Mouse (Mus musculus): ENCODE measurements around the gene Slc7a11. TPM values are rescaled to one million over a fixed set of nuclear protein-coding genes. Genes with fewer than 3 reads are reported as not detected.

Slc7a11 gene
- polyA plus RNA-seq, 2 experiments: 2.6 to 5.8 TPM

GRCm38 (mm10) chr3:50269680-50270079 is 173.7 kb downstream of the Slc7a11 start:
- no peak overlapping the region for H3K4me3 ChIP-seq (replicated peaks; ENCODE audit: low read length)
- no peak overlapping the region for H3K4me2 ChIP-seq (replicated peaks; ENCODE audit: low read depth, low read length, severe bottlenecking)
- H3K36me3 ChIP-seq (ENCODE audit: control insufficient read depth, insufficient read depth, low read length): no peaks in the 10 kb centered on the region
- WGBS: 85% methylated on average over 4 of the region's 4 CpGs
- H3K4me1 ChIP-seq (ENCODE audit: control insufficient read depth, insufficient read depth, low read length): no peaks in the 10 kb centered on the region
- DNase-seq (ENCODE audit: low spot score) (no peak), ATAC-seq (ENCODE audit: low FRiP score, low read depth) (no peak)
- no peak overlapping the region for H3K27ac ChIP-seq (replicated peaks; ENCODE audit: low read depth, low read length)
- TF ChIP-seq POLR2A (IDR thresholded peaks at IDR 0.05; ENCODE audit: borderline replicate concordance, extremely low read depth, insufficient read depth, insufficient read length): no peak
- no peaks in the 10 kb centered on the region for H3K27me3 ChIP-seq (ENCODE audit: control insufficient read depth, insufficient read depth, low read length)
- H3K9me3 ChIP-seq (ENCODE audit: control insufficient read depth, low read length): no peaks in the 10 kb centered on the region
- no peak overlapping the region for H3K9ac ChIP-seq (ENCODE audit: low read depth, low read length, severe bottlenecking)

GRCm38 (mm10) chr3:50262547-50263087 is 180.8 kb downstream of the Slc7a11 start:
- WGBS: 52% methylated on average over 2 of the region's 2 CpGs

GRCm38 (mm10) chr3:50262066-50262465 is 181.3 kb downstream of the Slc7a11 start:
- H3K9ac ChIP-seq (ENCODE audit: low read depth, low read length, severe bottlenecking): no peak overlapping the region
- TF ChIP-seq POLR2A (IDR thresholded peaks at IDR 0.05; ENCODE audit: borderline replicate concordance, extremely low read depth, insufficient read depth, insufficient read length): no peak
- H3K36me3 ChIP-seq (ENCODE audit: control insufficient read depth, insufficient read depth, low read length): no peaks in the 10 kb centered on the region
- DNase-seq (ENCODE audit: low spot score) (no peak), ATAC-seq (ENCODE audit: low FRiP score, low read depth) (no peak)
- no peak overlapping the region for H3K4me2 ChIP-seq (replicated peaks; ENCODE audit: low read depth, low read length, severe bottlenecking)
- H3K27ac ChIP-seq (replicated peaks; ENCODE audit: low read depth, low read length): no peak overlapping the region
- no peak overlapping the region for H3K4me3 ChIP-seq (replicated peaks; ENCODE audit: low read length)
- no peaks in the 10 kb centered on the region for H3K9me3 ChIP-seq (ENCODE audit: control insufficient read depth, low read length)
- no peaks in the 10 kb centered on the region for H3K27me3 ChIP-seq (ENCODE audit: control insufficient read depth, insufficient read depth, low read length)
- WGBS: 63% methylated on average over 2 of the region's 2 CpGs
- H3K4me1 ChIP-seq (ENCODE audit: control insufficient read depth, insufficient read depth, low read length): no peaks in the 10 kb centered on the region; the same call in 1 of the 2 replicates

More at GRCm38 (mm10) chr3:50262547-50263087, 180.8 kb downstream of the Slc7a11 start:
- Histone ChIP-seq H3K4me2 (replicated peaks; ENCODE audit: low read depth, low read length, severe bottlenecking) (no peak overlapping the region), H3K27me3 (ENCODE audit: control insufficient read depth, insufficient read depth, low read length) (no peaks in the 10 kb centered on the region), H3K9me3 (ENCODE audit: control insufficient read depth, low read length) (no peaks in the 10 kb centered on the region), H3K4me1 (ENCODE audit: control insufficient read depth, insufficient read depth, low read length) (no peaks in the 10 kb centered on the region), H3K4me3 (replicated peaks; ENCODE audit: low read length) (no peak overlapping the region), H3K36me3 (ENCODE audit: control insufficient read depth, insufficient read depth, low read length) (no peaks in the 10 kb centered on the region), H3K27ac (replicated peaks; ENCODE audit: low read depth, low read length) (no peak overlapping the region), H3K9ac (ENCODE audit: low read depth, low read length, severe bottlenecking) (no peak overlapping the region)
- no peak for TF ChIP-seq POLR2A (IDR thresholded peaks at IDR 0.05; ENCODE audit: borderline replicate concordance, extremely low read depth, insufficient read depth, insufficient read length)
- DNase-seq (ENCODE audit: low spot score): no peak
- no peak for ATAC-seq (ENCODE audit: low FRiP score, low read depth)

GRCm38 (mm10) chr3:50260667-50261066 is 182.7 kb downstream of the Slc7a11 start:
- Histone ChIP-seq H3K9ac (ENCODE audit: low read depth, low read length, severe bottlenecking) (no peak overlapping the region), H3K4me3 (replicated peaks; ENCODE audit: low read length) (no peak overlapping the region), H3K4me2 (replicated peaks; ENCODE audit: low read depth, low read length, severe bottlenecking) (no peak overlapping the region), H3K4me1 (ENCODE audit: control insufficient read depth, insufficient read depth, low read length) (no peaks in the 10 kb centered on the region; the same call in 1 of the 2 replicates), H3K27ac (replicated peaks; ENCODE audit: low read depth, low read length) (no peak overlapping the region), H3K9me3 (ENCODE audit: control insufficient read depth, low read length) (no peaks in the 10 kb centered on the region), H3K36me3 (ENCODE audit: control insufficient read depth, insufficient read depth, low read length) (no peaks in the 10 kb centered on the region), H3K27me3 (ENCODE audit: control insufficient read depth, insufficient read depth, low read length) (no peaks in the 10 kb centered on the region)
- DNase-seq (ENCODE audit: low spot score): no peak
- WGBS: 76% methylated on average over 1 of the region's 1 CpGs
- no peak for ATAC-seq (ENCODE audit: low FRiP score, low read depth)
- TF ChIP-seq POLR2A (IDR thresholded peaks at IDR 0.05; ENCODE audit: borderline replicate concordance, extremely low read depth, insufficient read depth, insufficient read length): no peak

- H3K27me3 ChIP-seq (ENCODE audit: control insufficient read depth, insufficient read depth, low read length): no peaks in the 10 kb centered on the region
- H3K27ac ChIP-seq (replicated peaks; ENCODE audit: low read depth, low read length): no peak overlapping the region
- no peak for DNase-seq (ENCODE audit: low spot score)
- WGBS: 91% methylated on average over 4 of the region's 4 CpGs
- H3K9ac ChIP-seq (ENCODE audit: low read depth, low read length, severe bottlenecking): no peak overlapping the region
- H3K36me3 ChIP-seq (ENCODE audit: control insufficient read depth, insufficient read depth, low read length): no peaks in the 10 kb centered on the region
- ATAC-seq (ENCODE audit: low FRiP score, low read depth): no peak
- TF ChIP-seq POLR2A (IDR thresholded peaks at IDR 0.05; ENCODE audit: borderline replicate concordance, extremely low read depth, insufficient read depth, insufficient read length): no peak
- H3K9me3 ChIP-seq (ENCODE audit: control insufficient read depth, low read length): no peaks in the 10 kb centered on the region
- H3K4me2 ChIP-seq (replicated peaks; ENCODE audit: low read depth, low read length, severe bottlenecking): no peak overlapping the region
- no peak overlapping the region for H3K4me3 ChIP-seq (replicated peaks; ENCODE audit: low read length)
- no peaks in the 10 kb centered on the region; the same call in 1 of the 2 replicates for H3K4me1 ChIP-seq (ENCODE audit: control insufficient read depth, insufficient read depth, low read length)
These were observed 184.6 kb downstream of the Slc7a11 start for GRCm38 (mm10) chr3:50258852-50259251.

Measured in limb, embryonic 14.5 days (tissue).